Mouse (Mus musculus): ENCODE measurements at regions not wholly inside any gene's neighbourhood (a gene's known extent, or its start where the extent isn't known, plus 50 kb on each side); places are given as distances from the start of the nearest gene placed in this dataset.

DNA sequence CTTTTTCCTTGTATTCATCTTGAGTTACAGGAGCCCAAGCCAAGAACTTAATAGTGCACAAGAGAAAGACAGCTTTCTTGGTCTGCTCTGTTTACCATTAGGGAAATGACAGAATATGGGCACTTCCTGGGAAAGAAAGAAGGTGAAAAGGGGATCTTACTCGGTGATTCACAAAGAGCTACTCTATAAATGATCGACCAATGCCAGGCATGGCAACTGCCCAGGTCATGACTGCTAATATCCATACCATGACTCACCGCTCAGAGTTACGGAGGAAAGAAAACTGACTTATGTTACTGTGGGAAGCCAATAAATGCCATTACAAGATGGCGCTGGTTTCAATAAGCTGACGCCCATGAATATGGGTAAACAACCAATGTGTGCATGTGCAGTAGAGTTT, 204.1 kb upstream of the Prok2 start:
- no peak for ATAC-seq (ENCODE audit: extremely low read depth, insufficient number of reproducible peaks, low FRiP score, low TSS enrichment)
- no peaks in the 10 kb centered on the region for H3K36me3 ChIP-seq
- H3K9me3 ChIP-seq = no peaks in the 10 kb centered on the region
- H3K4me1 ChIP-seq = peaks cover 66% of the 10 kb centered on the region
- 93% methylated on average over 6 of the region's 6 CpGs for WGBS
- H3K4me2 ChIP-seq = no peak overlapping the region
- H3K27me3 ChIP-seq (replicated peaks) = peaks cover 13% of the 10 kb centered on the region
- H3K4me3 ChIP-seq = no peak overlapping the region
- no peak overlapping the region for H3K9ac ChIP-seq
- H3K27ac ChIP-seq (replicated peaks) = no peak overlapping the region

- H3K27ac ChIP-seq (replicated peaks) = peak overlapping the region; percentile 71
- WGBS = 21% methylated on average over 10 of the region's 10 CpGs
Measured at GRCm38 (mm10) chr6:99927933-99928555, 201.9 kb upstream of the Prok2 start.

DNA sequence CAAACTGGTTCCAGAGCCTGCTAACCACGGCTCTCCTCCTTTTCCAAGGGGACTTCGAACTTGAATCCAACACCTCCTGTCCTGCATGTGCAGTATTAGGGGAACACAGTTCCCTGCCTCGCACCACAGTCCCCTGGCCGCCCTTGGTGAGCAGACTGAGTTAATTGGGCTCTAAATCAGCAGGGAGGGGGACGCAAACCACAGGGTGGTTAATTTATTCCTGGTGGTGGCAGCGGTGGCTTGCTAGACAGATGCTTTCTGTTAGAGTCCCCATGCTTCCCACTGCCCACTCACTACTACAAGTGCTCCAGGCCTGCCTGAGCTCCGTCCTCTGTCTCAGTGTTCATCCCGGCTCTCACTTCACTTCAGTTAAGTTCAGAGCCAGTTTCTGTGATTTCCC, 198.0 kb upstream of the Prok2 start:
- H3K27me3 ChIP-seq (replicated peaks) = peaks cover 40% of the 10 kb centered on the region
- WGBS = 70% methylated on average over 8 of the region's 8 CpGs

More at GRCm38 (mm10) chr6:99927933-99928555, 201.9 kb upstream of the Prok2 start:
- Histone ChIP-seq H3K9me3 (no peaks in the 10 kb centered on the region), H3K4me3 (no peak overlapping the region), H3K27me3 (replicated peaks) (peaks cover 23% of the 10 kb centered on the region), H3K4me2 (0 out of 2 replicates have a peak overlapping the region, but pooled peaks have one; percentile 2), H3K4me1 (peaks cover 48% of the 10 kb centered on the region), H3K36me3 (no peaks in the 10 kb centered on the region), H3K9ac (no peak overlapping the region)
- ATAC-seq (ENCODE audit: extremely low read depth, insufficient number of reproducible peaks, low FRiP score, low TSS enrichment) = peak; percentile 51; the same call in 1 of the 2 replicates

GRCm38 (mm10) chr6:99921966-99922365, 195.8 kb upstream of the Prok2 start:
- no peak overlapping the region for H3K4me2 ChIP-seq
- no peak overlapping the region for H3K4me3 ChIP-seq
- no peaks in the 10 kb centered on the region for H3K36me3 ChIP-seq
- H3K27me3 ChIP-seq (replicated peaks) = peaks cover 48% of the 10 kb centered on the region
- no peak overlapping the region for H3K27ac ChIP-seq (replicated peaks)
- no peak overlapping the region for H3K9ac ChIP-seq
- no peaks in the 10 kb centered on the region; the same call in 1 of the 2 replicates for H3K9me3 ChIP-seq
- peaks cover 6% of the 10 kb centered on the region; the same call in 1 of the 2 replicates for H3K4me1 ChIP-seq
- 54% methylated on average over 5 of the region's 5 CpGs for WGBS
- no peak for ATAC-seq (ENCODE audit: extremely low read depth, insufficient number of reproducible peaks, low FRiP score, low TSS enrichment)

More for the DNA sequence above, 198.0 kb upstream of the Prok2 start:
- H3K9ac ChIP-seq = no peak overlapping the region
- H3K9me3 ChIP-seq = no peaks in the 10 kb centered on the region; the same call in 1 of the 2 replicates
- no peak overlapping the region for H3K4me3 ChIP-seq
- peaks cover 27% of the 10 kb centered on the region for H3K4me1 ChIP-seq
- no peak for ATAC-seq (ENCODE audit: extremely low read depth, insufficient number of reproducible peaks, low FRiP score, low TSS enrichment)
- no peak overlapping the region for H3K27ac ChIP-seq (replicated peaks)
- no peaks in the 10 kb centered on the region for H3K36me3 ChIP-seq
- no peak overlapping the region for H3K4me2 ChIP-seq

DNA sequence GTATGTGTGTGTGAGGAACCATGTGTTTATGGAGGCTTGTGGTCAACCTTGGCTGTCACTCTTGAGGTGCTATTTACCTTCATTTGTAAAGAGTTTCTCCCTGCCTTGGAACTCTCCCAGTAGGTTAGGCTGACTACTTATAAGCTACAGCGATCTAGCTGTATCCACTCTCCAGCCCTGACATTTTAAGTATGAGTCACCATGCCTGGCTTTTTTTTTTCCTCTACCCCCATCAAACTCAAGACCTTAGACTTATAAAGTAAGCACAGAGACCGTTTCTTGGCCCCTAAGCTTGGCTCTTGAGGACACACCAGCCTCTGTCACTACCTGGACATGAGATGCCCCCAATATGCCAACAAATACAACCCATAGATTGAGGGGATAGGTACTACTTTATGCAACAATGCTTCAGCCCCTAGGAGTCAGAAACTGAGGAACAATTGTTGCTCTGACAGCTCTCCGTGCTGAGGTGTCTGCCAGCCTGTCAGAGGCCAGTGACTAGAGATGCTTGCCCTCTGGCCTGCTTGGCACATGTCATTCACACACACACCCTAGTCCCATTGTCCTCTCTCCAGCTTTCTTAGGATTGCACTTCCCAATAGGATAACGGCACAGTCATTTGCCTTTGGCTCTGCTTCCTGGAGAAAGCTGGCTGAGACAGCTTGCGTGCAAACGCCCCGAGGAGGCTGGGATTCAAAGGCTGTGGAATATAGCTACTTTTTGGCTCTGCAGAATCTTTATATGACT, 193.8 kb upstream of the Prok2 start:
- H3K9me3 ChIP-seq = no peaks in the 10 kb centered on the region; the same call in 1 of the 2 replicates
- no peak overlapping the region for H3K4me2 ChIP-seq
- no peak overlapping the region for H3K4me3 ChIP-seq
- peaks cover 38% of the 10 kb centered on the region for H3K27me3 ChIP-seq (replicated peaks)
- H3K36me3 ChIP-seq = no peaks in the 10 kb centered on the region
- no peak overlapping the region for H3K9ac ChIP-seq
- peaks cover 9% of the 10 kb centered on the region; the same call in 1 of the 2 replicates for H3K4me1 ChIP-seq
- no peak overlapping the region for H3K27ac ChIP-seq (replicated peaks)
- no peak for ATAC-seq (ENCODE audit: extremely low read depth, insufficient number of reproducible peaks, low FRiP score, low TSS enrichment)
- 66% methylated on average over 7 of the region's 7 CpGs for WGBS

DNA sequence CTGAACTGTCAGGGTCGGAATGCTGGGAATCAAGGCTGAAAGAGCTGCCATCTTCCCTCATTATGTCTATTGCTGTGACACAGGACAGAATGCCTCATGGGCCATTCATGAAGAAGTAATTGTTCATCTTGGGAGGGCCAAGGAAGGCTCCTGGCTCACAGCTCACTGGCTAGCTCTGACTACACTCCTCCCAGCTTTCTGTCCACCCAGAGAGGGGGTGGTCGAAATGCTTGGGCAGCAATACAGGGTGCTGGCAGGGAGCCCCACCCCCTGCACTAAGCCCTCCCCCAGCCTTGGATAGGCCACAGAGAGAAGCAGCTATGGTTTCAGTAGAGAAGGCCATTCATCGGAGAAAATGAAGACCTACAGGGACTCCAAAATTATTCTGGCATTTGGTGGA, 192.2 kb upstream of the Prok2 start:
- Histone ChIP-seq H3K36me3 (no peaks in the 10 kb centered on the region), H3K27me3 (replicated peaks) (peaks cover 47% of the 10 kb centered on the region), H3K9ac (no peak overlapping the region), H3K4me1 (peaks cover 13% of the 10 kb centered on the region; the same call in 1 of the 2 replicates), H3K9me3 (no peaks in the 10 kb centered on the region; the same call in 1 of the 2 replicates), H3K27ac (replicated peaks) (no peak overlapping the region), H3K4me3 (no peak overlapping the region), H3K4me2 (no peak overlapping the region)
- ATAC-seq (ENCODE audit: extremely low read depth, insufficient number of reproducible peaks, low FRiP score, low TSS enrichment) = no peak
- 66% methylated on average over 3 of the region's 3 CpGs for WGBS

- H3K27me3 ChIP-seq (replicated peaks) = peaks cover 64% of the 10 kb centered on the region
- H3K4me1 ChIP-seq = peaks cover 29% of the 10 kb centered on the region
- H3K27ac ChIP-seq (replicated peaks) = peak overlapping the region; percentile 55
- H3K4me2 ChIP-seq = no peak overlapping the region; the same call in 1 of the 2 replicates
- H3K4me3 ChIP-seq = no peak overlapping the region
- H3K9me3 ChIP-seq = no peaks in the 10 kb centered on the region
- no peak for ATAC-seq (ENCODE audit: extremely low read depth, insufficient number of reproducible peaks, low FRiP score, low TSS enrichment)
- WGBS = 50% methylated on average over 7 of the region's 7 CpGs
- H3K9ac ChIP-seq = no peak overlapping the region
- no peaks in the 10 kb centered on the region for H3K36me3 ChIP-seq
Measured at GRCm38 (mm10) chr6:99909921-99910320, 183.7 kb upstream of the Prok2 start.

- no peak for ATAC-seq (ENCODE audit: extremely low read depth, insufficient number of reproducible peaks, low FRiP score, low TSS enrichment)
- Histone ChIP-seq H3K9me3 (no peaks in the 10 kb centered on the region), H3K4me2 (no peak overlapping the region; the same call in 1 of the 2 replicates), H3K4me1 (peaks cover 28% of the 10 kb centered on the region), H3K27ac (replicated peaks) (peak overlapping the region; percentile 55), H3K4me3 (no peak overlapping the region), H3K36me3 (no peaks in the 10 kb centered on the region), H3K9ac (no peak overlapping the region), H3K27me3 (replicated peaks) (peaks cover 63% of the 10 kb centered on the region)
- WGBS = 14% methylated on average over 7 of the region's 7 CpGs
Measured at GRCm38 (mm10) chr6:99909459-99909858, 183.3 kb upstream of the Prok2 start.

- H3K4me1 ChIP-seq = peaks cover 37% of the 10 kb centered on the region
- H3K9ac ChIP-seq = no peak overlapping the region
- H3K9me3 ChIP-seq = no peaks in the 10 kb centered on the region
- WGBS = 78% methylated on average over 3 of the region's 3 CpGs
- peaks cover 55% of the 10 kb centered on the region for H3K27me3 ChIP-seq (replicated peaks)
- H3K4me2 ChIP-seq = no peak overlapping the region
- no peak overlapping the region for H3K4me3 ChIP-seq
- H3K36me3 ChIP-seq = no peaks in the 10 kb centered on the region
- ATAC-seq (ENCODE audit: extremely low read depth, insufficient number of reproducible peaks, low FRiP score, low TSS enrichment) = no peak
- H3K27ac ChIP-seq (replicated peaks) = no peak overlapping the region
Measured at GRCm38 (mm10) chr6:99908066-99908465, 181.9 kb upstream of the Prok2 start.

GRCm38 (mm10) chr6:99905194-99905593, 179.0 kb upstream of the Prok2 start:
- ATAC-seq (ENCODE audit: extremely low read depth, insufficient number of reproducible peaks, low FRiP score, low TSS enrichment) = no peak

GRCm38 (mm10) chr6:99904607-99905006, 178.4 kb upstream of the Prok2 start:
- 49% methylated on average over 4 of the region's 4 CpGs for WGBS
- no peak overlapping the region for H3K9ac ChIP-seq
- no peak for ATAC-seq (ENCODE audit: extremely low read depth, insufficient number of reproducible peaks, low FRiP score, low TSS enrichment)
- peaks cover 34% of the 10 kb centered on the region for H3K4me1 ChIP-seq
- H3K36me3 ChIP-seq = no peaks in the 10 kb centered on the region
- H3K4me2 ChIP-seq = no peak overlapping the region
- no peak overlapping the region for H3K27ac ChIP-seq (replicated peaks)
- H3K4me3 ChIP-seq = no peak overlapping the region
- no peaks in the 10 kb centered on the region for H3K9me3 ChIP-seq
- peaks cover 67% of the 10 kb centered on the region for H3K27me3 ChIP-seq (replicated peaks)

More at GRCm38 (mm10) chr6:99905194-99905593, 179.0 kb upstream of the Prok2 start:
- H3K27me3 ChIP-seq (replicated peaks) = peaks cover 62% of the 10 kb centered on the region
- H3K9ac ChIP-seq = no peak overlapping the region
- no peak overlapping the region for H3K4me3 ChIP-seq
- no peaks in the 10 kb centered on the region for H3K9me3 ChIP-seq
- no peak overlapping the region for H3K4me2 ChIP-seq
- WGBS = 69% methylated on average over 5 of the region's 5 CpGs
- H3K4me1 ChIP-seq = peaks cover 40% of the 10 kb centered on the region
- H3K36me3 ChIP-seq = no peaks in the 10 kb centered on the region
- H3K27ac ChIP-seq (replicated peaks) = no peak overlapping the region

Measured in heart, embryonic 13.5 days (tissue).